Mouse (Mus musculus): ENCODE data around the gene Araf. TPM values are rescaled to one million over a fixed set of nuclear protein-coding genes. Genes with fewer than 3 reads are reported as not detected.

Araf gene
- polyA plus RNA-seq, 1 experiment from 2014 or later = 95.7 TPM

GRCm38 (mm10) chrX:20869203-20869602 lies 71.6 kb downstream of the Araf start:
- no peak for ATAC-seq (ENCODE audit: insufficient number of reproducible peaks, insufficient read depth, low FRiP score, low read depth)
- Histone ChIP-seq H3K4me3 (ENCODE audit: control insufficient read depth in 1 of 2, insufficient read depth in 1 of 2, low read depth in 1 of 2, low read length in 2 of 2) (no peak overlapping the region), H3K9ac (ENCODE audit: low read length) (no peak overlapping the region), H3K27ac (replicated peaks in 1 of 2; ENCODE audit: control insufficient read depth in 1 of 2, insufficient read depth in 1 of 2, low read depth in 2 of 2, low read length in 2 of 2) (no peak overlapping the region), H3K4me2 (ENCODE audit: low read length) (no peak overlapping the region), H3K9me3 (ENCODE audit: control insufficient read depth, low read length) (no peaks in the 10 kb centered on the region), H3K4me1 (ENCODE audit: control insufficient read depth in 2 of 2, insufficient read depth in 2 of 2, low read length in 2 of 2) (no peaks in the 10 kb centered on the region; a peak in 2 of 4 replicates), H3K36me3 (ENCODE audit: control insufficient read depth, insufficient read depth, low read length) (no peaks in the 10 kb centered on the region), H3K27me3 (ENCODE audit: control insufficient read depth, insufficient read depth, low read length) (no peaks in the 10 kb centered on the region)
- 81% methylated on average over 1 of the region's 1 CpGs for WGBS

DNA sequence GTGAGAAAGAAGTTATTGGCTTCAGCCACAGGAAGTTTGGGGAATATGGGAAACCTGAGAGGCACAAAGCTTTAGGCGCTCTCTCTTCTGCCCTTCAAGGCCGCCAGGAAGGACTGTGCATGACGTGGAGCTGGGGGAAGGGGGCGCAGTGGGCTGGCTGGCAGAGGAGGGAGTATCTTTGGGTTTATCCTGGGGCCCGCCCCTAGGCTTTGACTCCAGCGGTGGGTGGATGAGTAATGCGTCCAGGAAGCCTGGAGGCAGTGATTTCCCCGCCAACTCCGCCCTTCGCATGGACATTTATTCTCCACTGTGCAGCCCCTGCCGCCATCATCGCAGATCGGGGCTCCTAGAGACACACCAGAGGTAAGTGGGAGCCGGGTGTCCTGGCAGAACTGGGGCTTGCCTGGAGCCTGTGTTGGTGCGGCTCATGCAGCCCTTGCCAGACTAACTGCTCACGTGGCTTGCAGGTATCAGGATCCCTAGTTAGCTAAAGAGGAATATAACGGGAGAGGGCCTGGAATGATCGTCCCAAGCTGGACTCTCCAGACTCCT lies 72.4 kb downstream of the Araf start, which contains the start of gene Timp1:
Timp1 (plus strand) TSS at position 205 of the 552 bp plus-strand sequence.
- Histone ChIP-seq H3K4me3 (ENCODE audit: control insufficient read depth in 1 of 2, insufficient read depth in 1 of 2, low read depth in 1 of 2, low read length in 2 of 2) (peak within 1 kb of the TSS; percentile 37 to 58), H3K9me3 (ENCODE audit: control insufficient read depth, low read length) (no peaks in the 10 kb centered on the region), H3K4me1 (ENCODE audit: control insufficient read depth in 2 of 2, insufficient read depth in 2 of 2, low read length in 2 of 2) (no peaks in the 10 kb centered on the region; a peak in 2 of 4 replicates), H3K9ac (ENCODE audit: low read length) (peak within 1 kb of the TSS; percentile 51; the same call in 1 of the 2 replicates), H3K27ac (replicated peaks in 1 of 2; ENCODE audit: control insufficient read depth in 1 of 2, insufficient read depth in 1 of 2, low read depth in 2 of 2, low read length in 2 of 2) (peak within 1 kb of the TSS; percentile 12 to 54; a peak in 2 of 4 replicates), H3K36me3 (ENCODE audit: control insufficient read depth, insufficient read depth, low read length) (no peaks in the 10 kb centered on the region), H3K27me3 (ENCODE audit: control insufficient read depth, insufficient read depth, low read length) (no peaks in the 10 kb centered on the region), H3K4me2 (ENCODE audit: low read length) (peak within 1 kb of the TSS; percentile 63)
- 18% methylated on average over 18 of the region's 18 CpGs for WGBS
- ATAC-seq (ENCODE audit: insufficient number of reproducible peaks, insufficient read depth, low FRiP score, low read depth) = peak; percentile 84

DNA sequence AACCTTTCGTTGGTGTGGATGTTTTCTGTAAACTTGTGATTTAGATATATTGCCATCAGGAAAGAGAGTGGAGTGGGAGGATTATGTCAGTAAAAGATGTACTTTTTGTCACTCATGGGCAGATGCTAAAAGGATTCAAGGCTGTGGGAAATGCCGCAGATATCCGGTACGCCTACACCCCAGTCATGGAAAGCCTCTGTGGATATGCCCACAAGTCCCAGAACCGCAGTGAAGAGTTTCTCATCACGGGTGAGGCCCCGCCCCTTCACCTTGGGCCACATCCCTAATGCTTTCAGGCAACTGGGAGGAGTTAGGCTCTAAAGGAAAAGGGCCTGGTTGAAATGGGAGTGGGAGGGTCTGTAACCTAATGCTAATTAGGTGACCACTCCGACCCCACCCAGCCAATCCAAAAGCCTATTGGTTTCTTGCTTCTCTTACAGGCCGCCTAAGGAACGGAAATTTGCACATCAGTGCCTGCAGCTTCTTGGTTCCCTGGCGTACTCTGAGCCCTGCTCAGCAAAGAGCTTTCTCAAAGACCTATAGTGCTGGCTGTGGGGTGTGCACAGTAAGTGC lies 75.4 kb downstream of the Araf start:
- ATAC-seq (ENCODE audit: insufficient number of reproducible peaks, insufficient read depth, low FRiP score, low read depth) = no peak
- no peaks in the 10 kb centered on the region for H3K36me3 ChIP-seq (ENCODE audit: control insufficient read depth, insufficient read depth, low read length)
- H3K4me1 ChIP-seq (ENCODE audit: control insufficient read depth in 2 of 2, insufficient read depth in 2 of 2, low read length in 2 of 2) = no peaks in the 10 kb centered on the region; a peak in 2 of 4 replicates
- no peak overlapping the region for H3K9ac ChIP-seq (ENCODE audit: low read length)
- no peak overlapping the region for H3K4me2 ChIP-seq (ENCODE audit: low read length)
- H3K27me3 ChIP-seq (ENCODE audit: control insufficient read depth, insufficient read depth, low read length) = no peaks in the 10 kb centered on the region
- 38% methylated on average over 11 of the region's 11 CpGs for WGBS
- H3K27ac ChIP-seq (replicated peaks in 1 of 2; ENCODE audit: control insufficient read depth in 1 of 2, insufficient read depth in 1 of 2, low read depth in 2 of 2, low read length in 2 of 2) = no peak overlapping the region
- H3K9me3 ChIP-seq (ENCODE audit: control insufficient read depth, low read length) = no peaks in the 10 kb centered on the region
- H3K4me3 ChIP-seq (ENCODE audit: control insufficient read depth in 1 of 2, insufficient read depth in 1 of 2, low read depth in 1 of 2, low read length in 2 of 2) = no peak overlapping the region

DNA sequence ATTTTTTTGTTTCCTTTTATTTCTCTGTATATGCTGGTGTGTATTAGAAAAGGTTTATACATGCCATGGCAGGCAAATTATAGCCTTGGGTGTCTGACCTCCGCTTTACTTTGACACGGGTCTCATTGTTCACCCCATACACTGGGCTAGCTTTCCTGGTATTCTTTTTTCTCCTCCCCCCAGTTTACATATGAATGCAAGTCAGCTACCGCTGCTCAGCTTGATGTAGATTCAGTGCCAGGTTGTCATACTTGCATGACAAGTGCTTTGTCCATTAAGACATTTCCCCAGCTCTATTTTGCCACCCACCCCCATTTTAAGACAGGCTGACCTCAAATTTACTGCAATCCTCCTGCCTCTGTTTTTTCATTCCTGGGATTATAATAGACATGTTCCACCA lies 77.6 kb downstream of the Araf start:
- no peak overlapping the region for H3K4me2 ChIP-seq (ENCODE audit: low read length)
- WGBS = 70% methylated on average over 3 of the region's 3 CpGs
- H3K27me3 ChIP-seq (ENCODE audit: control insufficient read depth, insufficient read depth, low read length) = no peaks in the 10 kb centered on the region
- no peaks in the 10 kb centered on the region for H3K36me3 ChIP-seq (ENCODE audit: control insufficient read depth, insufficient read depth, low read length)
- H3K9me3 ChIP-seq (ENCODE audit: control insufficient read depth, low read length) = no peaks in the 10 kb centered on the region
- H3K4me1 ChIP-seq (ENCODE audit: control insufficient read depth in 2 of 2, insufficient read depth in 2 of 2, low read length in 2 of 2) = no peaks in the 10 kb centered on the region; a peak in 1 of 4 replicates
- H3K27ac ChIP-seq (replicated peaks in 1 of 2; ENCODE audit: control insufficient read depth in 1 of 2, insufficient read depth in 1 of 2, low read depth in 2 of 2, low read length in 2 of 2) = no peak overlapping the region
- H3K4me3 ChIP-seq (ENCODE audit: control insufficient read depth in 1 of 2, insufficient read depth in 1 of 2, low read depth in 1 of 2, low read length in 2 of 2) = no peak overlapping the region
- H3K9ac ChIP-seq (ENCODE audit: low read length) = no peak overlapping the region
- ATAC-seq (ENCODE audit: insufficient number of reproducible peaks, insufficient read depth, low FRiP score, low read depth) = no peak

DNA sequence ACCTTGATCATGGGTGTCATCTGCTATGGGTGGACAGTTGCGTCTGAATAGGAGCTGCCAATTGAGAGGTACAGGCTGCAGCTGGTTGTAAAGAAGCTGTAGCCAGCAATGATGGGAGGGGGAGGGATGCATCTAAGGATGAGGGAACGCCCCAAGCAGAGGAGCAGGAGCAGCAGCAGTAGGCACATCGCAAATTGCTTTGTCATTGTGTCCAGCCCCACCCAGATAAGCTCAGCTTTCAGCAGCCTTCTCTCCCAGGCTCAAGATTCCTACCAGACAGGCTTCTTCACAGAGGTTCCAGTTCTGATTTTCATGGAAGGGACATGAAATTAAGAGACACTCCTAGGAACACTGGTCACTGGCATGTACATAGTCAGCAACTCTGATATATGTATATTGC lies 112.5 kb downstream of the Araf start:
- no peak overlapping the region for H3K27ac ChIP-seq (replicated peaks in 1 of 2; ENCODE audit: control insufficient read depth in 1 of 2, insufficient read depth in 1 of 2, low read depth in 2 of 2, low read length in 2 of 2)
- no peaks in the 10 kb centered on the region for H3K9me3 ChIP-seq (ENCODE audit: control insufficient read depth, low read length)
- ATAC-seq (ENCODE audit: insufficient number of reproducible peaks, insufficient read depth, low FRiP score, low read depth) = no peak
- H3K27me3 ChIP-seq (ENCODE audit: control insufficient read depth, insufficient read depth, low read length) = no peaks in the 10 kb centered on the region
- no peaks in the 10 kb centered on the region for H3K36me3 ChIP-seq (ENCODE audit: control insufficient read depth, insufficient read depth, low read length)
- no peaks in the 10 kb centered on the region for H3K4me1 ChIP-seq (ENCODE audit: control insufficient read depth in 2 of 2, insufficient read depth in 2 of 2, low read length in 2 of 2)
- H3K4me2 ChIP-seq (ENCODE audit: low read length) = no peak overlapping the region
- H3K4me3 ChIP-seq (ENCODE audit: control insufficient read depth in 1 of 2, insufficient read depth in 1 of 2, low read depth in 1 of 2, low read length in 2 of 2) = no peak overlapping the region
- 31% methylated on average over 3 of the region's 3 CpGs for WGBS
- no peak overlapping the region for H3K9ac ChIP-seq (ENCODE audit: low read length)

Small RNAs within 50 kb of the gene (microRNA-seq; reads per million reads assigned to microRNA genes)
- gene Gm24824 (not detected), gene Mir5617 (not detected)

Other genes starting within 250 kb of the Araf start
- gene Rgn, start 248.0 kb upstream of the Araf start, polyA plus RNA-seq (2014; fragmentation: Nextera tagmentation; extraction: Ambion mirVana) = 1.3 and 1.7 TPM in 2 replicates
- 32.9 and 33.9 TPM in 2 replicates for gene Rbm10, start 180.3 kb upstream of the Araf start, polyA plus RNA-seq (2014; fragmentation: Nextera tagmentation; extraction: Ambion mirVana)
- 476 and 493 TPM in 2 replicates for gene Ndufb11, start 180.2 kb upstream of the Araf start, polyA plus RNA-seq (2014; fragmentation: Nextera tagmentation; extraction: Ambion mirVana)
- gene Uba1, start 139.5 kb upstream of the Araf start, polyA plus RNA-seq (2014; fragmentation: Nextera tagmentation; extraction: Ambion mirVana) = 143 and 144 TPM in 2 replicates
- gene Cdk16, start 109.9 kb upstream of the Araf start, polyA plus RNA-seq (2014; fragmentation: Nextera tagmentation; extraction: Ambion mirVana) = 71.3 and 85.2 TPM in 2 replicates
- gene Usp11, start 93.9 kb upstream of the Araf start, polyA plus RNA-seq (2014; fragmentation: Nextera tagmentation; extraction: Ambion mirVana) = 33.6 and 34.5 TPM in 2 replicates
- 32.3 and 33.8 TPM in 2 replicates for gene Timp1, start 72.4 kb downstream of the Araf start, polyA plus RNA-seq (2014; fragmentation: Nextera tagmentation; extraction: Ambion mirVana)
- gene Syn1, start 123.2 kb downstream of the Araf start, polyA plus RNA-seq (2014; fragmentation: Nextera tagmentation; extraction: Ambion mirVana) = 0.08 and 0.38 TPM in 2 replicates
- 2.5 and 4.3 TPM in 2 replicates for gene Cfp, start 133.7 kb downstream of the Araf start, polyA plus RNA-seq (2014; fragmentation: Nextera tagmentation; extraction: Ambion mirVana)
- 5.3 and 7.1 TPM in 2 replicates for gene Elk1, start 152.8 kb downstream of the Araf start, polyA plus RNA-seq (2014; fragmentation: Nextera tagmentation; extraction: Ambion mirVana)
- gene Uxt, start 164.2 kb downstream of the Araf start, polyA plus RNA-seq (2014; fragmentation: Nextera tagmentation; extraction: Ambion mirVana) = 51.1 and 52.6 TPM in 2 replicates

Data from heart, embryonic 14.5 days (tissue).